Mouse (Mus musculus) lung, embryonic 15.5 days (tissue): ENCODE results near the gene Dusp23. TPM values are rescaled to one million over a fixed set of nuclear protein-coding genes. Genes with fewer than 3 reads are reported as not detected.

Source experiments
- ATAC-seq: fragments of 200-750 bp; cut with Nextera tagmentation; 2 replicates; pipeline ENCODE4 v1.8.0; 2017; ENCODE audit warnings: moderate number of reproducible peaks, borderline replicate concordance; ENCODE audit not compliant: low FRiP score, low TSS enrichment; ENCODE audit errors: extremely low read depth
- H3K27ac ChIP-seq: fragments of 300-500 bp; sonication (generic); 2 replicates; pipeline ENCODE4 v1.5.1; 2015; ENCODE audit warnings: moderate library complexity, mild to moderate bottlenecking, inconsistent platforms
- H3K27me3 ChIP-seq: fragments of 300-500 bp; sonication (generic); 2 replicates; pipeline ENCODE4 v1.6.1; 2015; ENCODE audit warnings: inconsistent platforms
- H3K36me3 ChIP-seq: fragments of 300-500 bp; sonication (generic); 2 replicates; pipeline ENCODE4 v1.6.1; 2015; ENCODE audit warnings: inconsistent platforms
- H3K4me1 ChIP-seq: fragments of 300-500 bp; sonication (generic); 2 replicates; pipeline ENCODE4 v1.6.1; 2015; ENCODE audit warnings: inconsistent platforms
- H3K4me2 ChIP-seq: fragments of 300-500 bp; sonication (generic); 2 replicates; pipeline ENCODE4 v1.6.1; 2015; ENCODE audit warnings: inconsistent platforms, mild to moderate bottlenecking, moderate library complexity
- H3K4me3 ChIP-seq: fragments of 300-500 bp; sonication (generic); 2 replicates; pipeline ENCODE4 v1.5.1; 2015; ENCODE audit warnings: mild to moderate bottlenecking, inconsistent platforms
- H3K9ac ChIP-seq: fragments of 300-500 bp; sonication (generic); 2 replicates; pipeline ENCODE4 v1.6.1; 2015; ENCODE audit warnings: inconsistent platforms
- H3K9me3 ChIP-seq: fragments of 300-500 bp; sonication (generic); 2 replicates; pipeline ENCODE4 v1.6.1; 2016; ENCODE audit warnings: inconsistent platforms
- WGBS: fragments of 180-500 bp; shearing (Covaris S2); methylation state at CpG from one replicate; pipeline ENCODE4 v1.1.7; 2015; 5-methylcytosine and 5-hydroxymethylcytosine counted together
- polyA plus RNA-seq: library from polyadenylated mRNA; unstranded; fragments of >200 nt; fragmentation: Nextera tagmentation; extraction: Ambion mirVana; gene quantifications from 2 replicates; pipeline ENCODE4 v1.2.1, GENCODE M21; 2015

Dusp23 gene
- polyA plus RNA-seq, 1 experiment from 2014 or later, result 12.3 TPM

DNA sequence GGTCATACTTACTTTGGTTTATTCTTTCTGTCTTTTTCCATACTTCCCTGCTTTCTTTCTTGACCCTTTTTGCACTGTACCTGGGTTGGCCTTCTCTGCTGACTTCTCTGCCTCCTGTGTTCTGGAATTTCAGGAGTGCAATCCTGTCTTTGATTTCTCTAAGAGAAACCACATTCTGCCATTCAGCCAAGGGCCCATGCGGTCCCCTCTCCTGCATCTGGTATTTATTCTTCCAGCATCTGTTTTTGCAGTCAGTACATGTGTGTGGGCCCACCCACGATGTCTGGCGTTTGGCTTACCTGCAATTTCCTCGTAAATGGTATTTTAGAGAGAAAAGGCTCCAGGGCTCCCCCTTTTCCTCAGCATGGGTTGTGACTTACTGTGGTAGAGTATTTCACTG lies 14.6 kb downstream of the Dusp23 start:
- no peaks in the 10 kb centered on the region for H3K36me3 ChIP-seq
- no peak for ATAC-seq
- no peak overlapping the region for H3K4me3 ChIP-seq
- H3K9me3 ChIP-seq, result no peaks in the 10 kb centered on the region
- no peak overlapping the region for H3K9ac ChIP-seq
- H3K27me3 ChIP-seq, result peaks cover 13% of the 10 kb centered on the region; the same call in 1 of the 2 replicates
- 68% methylated on average over 4 of the region's 4 CpGs for WGBS
- H3K4me1 ChIP-seq, result no peaks in the 10 kb centered on the region
- H3K4me2 ChIP-seq, result no peak overlapping the region
- H3K27ac ChIP-seq, result no peak overlapping the region

DNA sequence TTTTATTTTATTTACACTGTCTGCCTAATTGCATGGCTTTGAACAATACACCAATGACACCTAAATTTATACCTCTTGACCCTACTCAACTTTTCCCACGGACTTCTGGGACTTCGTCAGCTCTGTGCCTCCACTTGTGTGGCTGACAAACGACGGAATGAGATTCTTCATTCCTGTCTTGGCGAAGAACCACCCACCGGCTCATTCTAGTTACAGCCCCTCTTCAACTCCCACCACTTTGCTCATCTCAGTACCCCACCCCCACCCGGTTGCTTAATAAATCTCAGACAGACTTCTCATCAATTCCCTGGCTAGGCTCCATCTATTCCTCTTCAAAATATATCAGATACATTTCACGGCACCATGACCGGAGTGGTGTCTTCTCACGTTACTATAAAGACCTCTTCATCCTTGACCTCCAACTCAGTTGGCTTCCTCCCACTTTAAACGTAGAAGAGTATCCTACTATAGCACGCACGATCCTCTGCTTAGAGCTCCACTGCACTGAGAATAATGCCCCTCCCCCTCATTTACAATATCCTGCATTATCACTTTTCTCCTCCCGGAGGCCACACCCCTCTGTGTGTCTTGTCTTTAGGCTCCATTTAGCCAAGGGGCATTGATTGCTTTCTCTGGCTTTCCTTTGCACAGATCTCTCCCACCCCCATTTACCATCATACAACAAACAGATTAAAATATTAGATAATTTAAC lies 15.2 kb downstream of the Dusp23 start:
- Histone ChIP-seq H3K9ac (no peak overlapping the region), H3K4me3 (peak overlapping the region; percentile 12; the same call in 1 of the 2 replicates), H3K27me3 (peaks cover 13% of the 10 kb centered on the region; the same call in 1 of the 2 replicates), H3K36me3 (no peaks in the 10 kb centered on the region), H3K9me3 (no peaks in the 10 kb centered on the region), H3K4me1 (no peaks in the 10 kb centered on the region), H3K4me2 (peak overlapping the region; percentile 48), H3K27ac (no peak overlapping the region)
- no peak for ATAC-seq
- WGBS, result 24% methylated on average over 14 of the region's 14 CpGs

DNA sequence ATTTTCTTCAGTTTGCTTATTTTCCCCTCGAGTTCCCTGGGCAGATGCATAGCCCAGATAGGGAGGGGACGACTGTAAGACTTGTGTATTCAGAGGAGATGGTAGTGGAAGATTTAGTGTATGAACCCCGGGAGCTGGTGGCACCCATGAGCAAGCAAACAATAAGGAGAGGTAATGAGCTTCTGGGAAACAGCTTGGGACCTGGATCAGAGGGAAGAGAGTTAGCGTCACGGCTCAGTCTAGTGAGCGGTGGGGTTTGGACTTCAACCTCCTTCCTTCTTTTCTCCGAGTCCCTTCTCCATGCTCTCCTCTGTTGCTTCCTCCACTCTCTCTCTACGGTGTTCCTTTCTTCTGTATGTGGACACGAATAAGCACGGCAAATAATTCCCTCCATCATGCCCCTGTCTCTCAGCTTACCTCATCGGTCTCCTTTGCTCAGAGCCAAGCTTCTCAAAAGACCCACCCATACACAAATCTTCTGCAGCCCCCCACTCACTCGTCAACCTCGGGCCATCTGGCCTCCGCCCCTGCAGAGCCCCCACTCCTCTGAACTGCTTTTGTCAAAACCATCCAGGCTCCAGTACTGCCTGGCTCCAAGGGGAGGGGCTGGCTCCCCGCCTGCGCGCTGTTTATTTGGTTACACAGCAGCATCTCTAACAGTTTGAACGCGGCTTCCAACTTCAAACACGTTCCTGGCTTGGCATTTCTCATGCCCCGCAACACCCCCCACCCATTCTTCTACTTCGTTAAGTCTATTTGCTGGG lies 16.0 kb downstream of the Dusp23 start:
- no peaks in the 10 kb centered on the region for H3K4me1 ChIP-seq
- peak; percentile 45; the same call in 1 of the 2 replicates for ATAC-seq
- H3K36me3 ChIP-seq, result no peaks in the 10 kb centered on the region
- no peak overlapping the region for H3K27ac ChIP-seq
- no peak overlapping the region for H3K9ac ChIP-seq
- peak overlapping the region; percentile 48 for H3K4me2 ChIP-seq
- peak overlapping the region; percentile 12 for H3K4me3 ChIP-seq
- no peaks in the 10 kb centered on the region for H3K9me3 ChIP-seq
- H3K27me3 ChIP-seq, result peaks cover 13% of the 10 kb centered on the region; the same call in 1 of the 2 replicates
- WGBS, result 10% methylated on average over 22 of the region's 22 CpGs

DNA sequence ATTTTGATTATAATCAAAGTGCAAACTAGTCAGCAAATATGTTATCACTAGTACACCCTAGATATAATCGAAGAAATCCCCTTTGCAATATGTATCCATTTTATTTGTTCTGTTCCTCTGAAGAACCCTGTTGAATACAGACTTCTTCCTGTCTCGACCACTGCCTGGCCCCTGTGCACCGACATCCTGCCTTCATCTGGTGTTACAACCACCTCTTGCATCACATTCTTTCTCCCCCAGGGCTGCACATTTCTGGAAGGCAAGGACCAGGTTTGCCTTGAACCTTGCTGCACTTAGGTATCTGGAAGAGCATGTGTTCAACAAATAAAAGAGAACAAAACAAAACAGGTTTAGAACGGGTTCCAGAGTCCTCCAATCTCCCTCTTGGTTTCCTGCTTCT lies 17.4 kb downstream of the Dusp23 start:
- 40% methylated on average over 4 of the region's 4 CpGs for WGBS
- no peak overlapping the region for H3K4me2 ChIP-seq
- no peak overlapping the region for H3K9ac ChIP-seq
- H3K4me3 ChIP-seq, result no peak overlapping the region
- no peaks in the 10 kb centered on the region for H3K9me3 ChIP-seq
- H3K27ac ChIP-seq, result no peak overlapping the region
- no peak for ATAC-seq
- peaks cover 13% of the 10 kb centered on the region; the same call in 1 of the 2 replicates for H3K27me3 ChIP-seq
- H3K36me3 ChIP-seq, result no peaks in the 10 kb centered on the region
- H3K4me1 ChIP-seq, result no peaks in the 10 kb centered on the region

DNA sequence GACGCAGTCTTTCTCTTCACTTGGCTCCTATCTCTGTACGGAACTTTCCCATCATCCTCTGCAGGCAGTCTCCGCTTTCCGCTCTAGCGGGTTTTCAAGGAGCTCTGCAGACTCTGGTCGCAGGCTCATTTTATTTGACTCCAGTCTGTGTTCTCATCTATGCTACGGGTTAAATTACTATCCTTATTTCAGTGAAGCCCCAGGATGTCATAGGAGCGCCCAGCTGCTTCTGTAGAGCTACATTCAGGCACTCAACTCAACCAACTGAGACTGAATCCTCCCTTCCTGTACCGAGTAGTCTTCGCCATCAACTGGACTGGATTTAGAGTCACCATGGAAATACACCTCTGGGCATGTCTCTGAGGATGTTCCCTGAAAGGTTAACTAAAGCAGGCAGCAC lies 18.1 kb downstream of the Dusp23 start:
- no peak overlapping the region for H3K4me2 ChIP-seq
- H3K27ac ChIP-seq, result no peak overlapping the region
- no peak for ATAC-seq

DNA sequence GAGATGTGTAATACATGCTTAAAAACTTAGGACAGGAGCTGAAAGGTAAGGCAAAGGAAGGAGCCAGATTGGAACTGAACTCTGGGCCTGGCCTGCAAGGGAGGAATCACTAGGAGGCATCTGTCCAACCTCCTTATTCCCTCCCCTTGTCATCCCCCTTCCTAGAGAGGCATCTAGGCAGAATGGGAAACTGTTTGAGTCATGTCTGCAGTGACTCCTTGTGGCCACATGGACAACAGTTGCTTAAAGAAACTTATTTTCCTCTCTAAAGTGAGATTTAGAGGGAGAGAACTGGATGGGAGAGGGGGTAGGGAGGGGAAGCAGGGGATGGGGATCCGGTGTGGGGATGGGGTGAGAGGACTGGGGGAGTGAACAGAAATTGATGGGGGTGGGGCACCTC lies 20.0 kb downstream of the Dusp23 start:
- H3K36me3 ChIP-seq, result no peaks in the 10 kb centered on the region
- H3K27me3 ChIP-seq, result peaks cover 13% of the 10 kb centered on the region; the same call in 1 of the 2 replicates
- H3K9ac ChIP-seq, result no peak overlapping the region
- no peaks in the 10 kb centered on the region for H3K9me3 ChIP-seq
- H3K4me3 ChIP-seq, result no peak overlapping the region
- no peaks in the 10 kb centered on the region for H3K4me1 ChIP-seq
- no peak for ATAC-seq
- 38% methylated on average over 1 of the region's 1 CpGs for WGBS
- no peak overlapping the region for H3K4me2 ChIP-seq
- no peak overlapping the region for H3K27ac ChIP-seq

More for the DNA sequence above, 18.1 kb downstream of the Dusp23 start:
- 79% methylated on average over 10 of the region's 10 CpGs for WGBS
- no peak overlapping the region for H3K4me3 ChIP-seq
- H3K36me3 ChIP-seq, result no peaks in the 10 kb centered on the region
- H3K4me1 ChIP-seq, result no peaks in the 10 kb centered on the region
- no peaks in the 10 kb centered on the region for H3K9me3 ChIP-seq
- no peak overlapping the region for H3K9ac ChIP-seq
- peaks cover 13% of the 10 kb centered on the region; the same call in 1 of the 2 replicates for H3K27me3 ChIP-seq

DNA sequence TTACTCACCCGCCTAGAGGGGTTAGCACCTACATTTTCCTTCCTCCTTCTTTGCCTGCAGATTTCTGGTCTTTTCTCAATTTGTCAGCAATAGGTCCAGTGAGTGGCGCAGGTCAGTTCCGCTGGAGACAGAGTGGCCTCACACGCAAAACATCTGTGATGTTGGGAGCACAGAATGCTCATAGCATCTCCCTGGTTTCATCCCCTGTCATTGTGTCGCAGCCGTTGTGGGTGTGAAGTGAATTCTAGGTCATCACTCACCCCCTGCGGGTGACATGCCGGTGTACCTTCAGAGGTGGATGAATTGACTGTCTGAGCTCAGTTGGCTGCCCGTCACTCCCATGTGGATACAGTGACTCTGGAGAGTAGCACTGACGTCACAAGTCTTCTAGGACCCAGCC lies 21.5 kb downstream of the Dusp23 start:
- WGBS, result 55% methylated on average over 10 of the region's 10 CpGs
- Histone ChIP-seq H3K9ac (no peak overlapping the region), H3K9me3 (no peaks in the 10 kb centered on the region), H3K4me1 (no peaks in the 10 kb centered on the region), H3K4me3 (no peak overlapping the region), H3K36me3 (no peaks in the 10 kb centered on the region), H3K4me2 (no peak overlapping the region), H3K27ac (no peak overlapping the region), H3K27me3 (peaks cover 5% of the 10 kb centered on the region; the same call in 1 of the 2 replicates)
- ATAC-seq, result no peak

DNA sequence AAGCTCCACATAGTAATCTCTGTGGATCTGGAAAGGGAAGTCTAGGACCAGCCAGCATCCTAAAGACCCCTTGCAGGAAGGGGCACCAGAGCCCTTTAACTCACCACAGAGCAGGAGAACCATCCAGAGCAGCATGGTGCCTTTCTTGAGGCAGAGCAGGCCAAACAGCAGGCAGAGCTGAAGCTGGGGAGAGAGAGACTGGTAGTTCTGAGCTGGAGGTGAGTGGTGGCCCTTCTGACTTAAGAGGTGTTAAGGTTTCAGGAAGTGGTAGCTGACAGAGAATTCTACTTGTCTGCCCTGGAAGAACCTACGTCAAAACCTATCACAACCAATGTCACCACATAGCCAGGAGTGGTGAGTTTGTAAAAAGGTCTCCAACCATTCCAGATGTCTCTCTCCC lies 30.4 kb downstream of the Dusp23 start, which contains the start of gene Fcrl6:
Fcrl6 (minus strand) TSS at position 226 of the 400 bp plus-strand sequence.
- no peaks in the 10 kb centered on the region for H3K4me1 ChIP-seq
- no peak within 1 kb of the TSS for H3K4me2 ChIP-seq
- no peak within 1 kb of the TSS for H3K9ac ChIP-seq
- no peaks in the 10 kb centered on the region for H3K27me3 ChIP-seq
- H3K27ac ChIP-seq, result no peak within 1 kb of the TSS
- no peak for ATAC-seq
- no peaks in the 10 kb centered on the region for H3K9me3 ChIP-seq
- H3K4me3 ChIP-seq, result no peak within 1 kb of the TSS
- no peaks in the 10 kb centered on the region for H3K36me3 ChIP-seq
- WGBS, result 21% methylated on average over 1 of the region's 1 CpGs

DNA sequence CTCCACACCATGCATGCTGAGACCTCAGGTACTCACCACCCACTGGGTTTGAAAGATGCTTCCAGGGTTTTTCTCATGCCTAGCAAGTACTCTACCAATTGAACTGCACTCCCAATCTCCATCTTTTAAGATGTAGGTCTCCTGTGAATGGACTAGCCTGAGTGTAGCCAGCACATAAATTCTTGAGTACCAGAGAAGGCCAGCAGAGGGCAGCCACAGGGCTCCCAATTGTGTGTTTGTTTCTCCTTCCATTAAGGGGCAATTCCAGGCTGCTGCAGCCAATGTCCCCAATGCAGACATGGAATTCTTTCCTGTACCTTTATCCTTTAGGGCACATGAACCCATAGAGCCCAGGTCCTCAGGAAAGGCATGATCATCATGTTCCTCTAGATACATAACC lies 38.3 kb downstream of the Dusp23 start:
- no peak overlapping the region for H3K4me3 ChIP-seq
- H3K4me1 ChIP-seq, result no peaks in the 10 kb centered on the region
- no peak overlapping the region for H3K4me2 ChIP-seq
- ATAC-seq, result no peak
- no peaks in the 10 kb centered on the region for H3K9me3 ChIP-seq
- H3K27me3 ChIP-seq, result no peaks in the 10 kb centered on the region
- no peaks in the 10 kb centered on the region for H3K36me3 ChIP-seq
- H3K27ac ChIP-seq, result no peak overlapping the region
- H3K9ac ChIP-seq, result no peak overlapping the region

DNA sequence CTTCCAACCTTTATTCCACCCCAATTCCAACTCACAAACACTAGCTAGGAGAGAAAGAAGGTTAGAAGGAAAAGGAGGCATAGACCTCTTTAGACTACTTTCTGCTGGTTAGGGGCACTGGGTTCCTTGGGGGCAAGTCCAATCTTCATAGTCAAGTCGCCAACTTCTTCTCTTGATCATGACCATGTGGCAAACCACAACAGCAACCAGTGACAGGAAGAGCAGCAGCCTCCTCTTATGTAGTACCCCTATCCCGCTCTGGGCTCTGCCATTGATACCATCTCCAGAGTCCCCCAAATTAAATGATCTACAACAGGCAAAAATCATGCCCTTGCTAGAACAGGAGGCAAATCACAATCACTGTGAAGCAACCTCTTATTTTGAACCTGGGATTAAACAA lies 38.8 kb downstream of the Dusp23 start:
- ATAC-seq, result no peak

DNA sequence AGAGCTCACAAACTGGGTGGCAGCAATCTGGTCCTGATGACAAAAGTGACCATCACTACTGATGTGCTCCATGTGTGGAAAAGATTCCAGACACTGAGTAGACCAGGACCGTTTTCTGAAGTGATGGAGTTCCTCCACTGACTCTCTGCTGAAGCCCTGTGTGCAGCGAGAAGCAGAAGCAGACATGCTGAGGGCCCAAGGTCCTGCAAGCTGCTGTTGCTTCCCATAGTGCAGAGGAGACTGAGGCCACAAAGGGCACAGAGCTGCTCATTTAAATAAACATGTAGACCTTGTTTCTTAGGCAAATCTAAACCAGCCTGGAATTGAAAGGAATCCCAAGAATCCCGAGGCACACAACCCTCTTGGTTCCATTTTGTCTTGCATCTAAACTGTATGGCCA lies 39.4 kb downstream of the Dusp23 start:
- 58% methylated on average over 3 of the region's 3 CpGs for WGBS
- Histone ChIP-seq H3K4me3 (no peak overlapping the region), H3K4me1 (no peaks in the 10 kb centered on the region), H3K9me3 (no peaks in the 10 kb centered on the region), H3K36me3 (no peaks in the 10 kb centered on the region), H3K27ac (no peak overlapping the region), H3K9ac (no peak overlapping the region), H3K27me3 (no peaks in the 10 kb centered on the region), H3K4me2 (no peak overlapping the region)
- no peak for ATAC-seq

More for the DNA sequence above, 38.8 kb downstream of the Dusp23 start:
- H3K9me3 ChIP-seq, result no peaks in the 10 kb centered on the region
- H3K4me1 ChIP-seq, result no peaks in the 10 kb centered on the region
- H3K27me3 ChIP-seq, result no peaks in the 10 kb centered on the region
- no peak overlapping the region for H3K27ac ChIP-seq
- no peak overlapping the region for H3K4me3 ChIP-seq
- H3K4me2 ChIP-seq, result no peak overlapping the region
- no peaks in the 10 kb centered on the region for H3K36me3 ChIP-seq
- H3K9ac ChIP-seq, result no peak overlapping the region
- 78% methylated on average over 2 of the region's 2 CpGs for WGBS

DNA sequence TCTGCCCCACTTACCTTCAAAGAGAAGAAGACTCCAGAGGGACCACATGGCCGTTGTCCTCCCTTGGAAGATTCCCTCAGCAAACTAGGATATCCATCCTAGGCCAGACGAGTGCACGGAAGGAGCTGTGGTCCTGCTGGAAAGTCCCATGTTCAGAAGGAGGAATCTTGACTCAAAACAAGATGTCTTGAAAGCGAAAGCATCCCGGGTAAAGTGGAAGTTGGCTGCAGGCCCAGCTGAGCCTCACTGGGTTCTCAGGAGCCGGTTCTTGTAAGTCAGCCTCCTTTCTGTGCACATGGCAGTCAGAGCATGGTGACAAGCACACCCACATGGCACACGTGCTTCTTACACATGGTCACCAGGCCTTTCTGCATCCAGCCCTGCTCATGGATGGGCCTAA lies 42.4 kb downstream of the Dusp23 start, which contains the start of gene Slamf8:
Slamf8 (minus strand) TSS at position 184 of the 400 bp plus-strand sequence.
- 71% methylated on average over 7 of the region's 7 CpGs for WGBS
- no peak within 1 kb of the TSS for H3K9ac ChIP-seq
- H3K27me3 ChIP-seq, result peaks cover 10% of the 10 kb centered on the region; the same call in 1 of the 2 replicates
- no peak within 1 kb of the TSS for H3K4me3 ChIP-seq
- no peak for ATAC-seq
- peaks cover 6% of the 10 kb centered on the region; the same call in 1 of the 2 replicates for H3K4me1 ChIP-seq
- H3K4me2 ChIP-seq, result no peak within 1 kb of the TSS
- no peaks in the 10 kb centered on the region for H3K36me3 ChIP-seq
- no peak within 1 kb of the TSS for H3K27ac ChIP-seq
- H3K9me3 ChIP-seq, result no peaks in the 10 kb centered on the region
